Mouse (Mus musculus) neural tube, embryonic 14.5 days (tissue): ENCODE measurements at regions not wholly inside any gene's neighbourhood (a gene's known extent, or its start where the extent isn't known, plus 50 kb on each side); places are given as distances from the start of the nearest gene placed in this dataset.
A peak's percentile ranks its signal among the peaks of the same experiment; 100 is the strongest.

Experiments
- ATAC-seq: fragments of 200-750 bp; cut with Nextera tagmentation; 2 replicates; pipeline ENCODE4 v1.8.0; 2017; ENCODE audit warnings: low read depth, mild to moderate bottlenecking, moderate TSS enrichment, moderate library complexity
- H3K27ac ChIP-seq: fragments of 300-500 bp; sonication (generic); 2 replicates; pipeline ENCODE4 v1.5.1; 2014; ENCODE audit warnings: low read depth, mild to moderate bottlenecking, control low read depth, low read length, moderate library complexity, mixed read lengths
- H3K27me3 ChIP-seq: fragments of 300-500 bp; sonication (generic); 2 replicates; pipeline ENCODE4 v1.6.1; 2014; ENCODE audit warnings: low read length; ENCODE audit not compliant: control insufficient read depth, insufficient read depth
- H3K36me3 ChIP-seq: fragments of 300-500 bp; sonication (generic); 2 replicates; pipeline ENCODE4 v1.6.1; 2014; ENCODE audit warnings: low read length, mixed read lengths; ENCODE audit not compliant: control insufficient read depth, insufficient read depth
- H3K4me1 ChIP-seq: fragments of 300-500 bp; sonication (generic); 2 replicates; pipeline ENCODE4 v1.6.1; 2014; ENCODE audit warnings: low read length; ENCODE audit not compliant: control insufficient read depth, insufficient read depth
- H3K4me2 ChIP-seq: fragments of 300-500 bp; sonication (generic); 2 replicates; pipeline ENCODE4 v1.6.1; 2014; ENCODE audit warnings: mild to moderate bottlenecking, low read depth, low read length, control low read depth
- H3K4me3 ChIP-seq: fragments of 300-500 bp; sonication (generic); 2 replicates; pipeline ENCODE4 v1.5.1; 2014; ENCODE audit warnings: low read depth, low read length, control low read depth, mixed read lengths
- H3K9ac ChIP-seq: fragments of 300-500 bp; sonication (generic); replicated peaks from 2 replicates; pipeline ENCODE4 v1.6.1; 2014; ENCODE audit warnings: low read depth, mild to moderate bottlenecking, control low read depth, low read length, mixed read lengths
- H3K9me3 ChIP-seq: fragments of 300-500 bp; sonication (generic); 2 replicates; pipeline ENCODE4 v1.6.1; 2016; ENCODE audit warnings: low read length; ENCODE audit not compliant: control insufficient read depth
- WGBS: fragments of 180-500 bp; shearing (Covaris S2); extraction: QIAGEN DNeasy Blood & Tissue Kit; methylation state at CpG from one replicate; pipeline ENCODE4 v1.1.7; 2014; 5-methylcytosine and 5-hydroxymethylcytosine counted together

- no peaks in the 10 kb centered on the region for H3K4me1 ChIP-seq
- H3K9me3 ChIP-seq = no peaks in the 10 kb centered on the region
- no peaks in the 10 kb centered on the region for H3K27me3 ChIP-seq
- WGBS = 71% methylated on average over 5 of the region's 5 CpGs
- no peak overlapping the region for H3K4me3 ChIP-seq
- H3K4me2 ChIP-seq = no peak overlapping the region
- ATAC-seq = no peak
- H3K36me3 ChIP-seq = no peaks in the 10 kb centered on the region
- no peak overlapping the region for H3K27ac ChIP-seq
- no peak overlapping the region for H3K9ac ChIP-seq
Measured at GRCm38 (mm10) chr19:36208419-36208818, 88.5 kb upstream of the Ankrd1 start.

- H3K27me3 ChIP-seq = no peaks in the 10 kb centered on the region
- no peak for ATAC-seq
- no peaks in the 10 kb centered on the region for H3K36me3 ChIP-seq
- no peak overlapping the region for H3K4me2 ChIP-seq
- WGBS = 16% methylated on average over 8 of the region's 8 CpGs
- H3K4me3 ChIP-seq = no peak overlapping the region
- 0 out of 2 replicates have a peak, but pooled peaks cover 13% of the 10 kb centered on the region for H3K4me1 ChIP-seq
- no peaks in the 10 kb centered on the region for H3K9me3 ChIP-seq
- no peak overlapping the region for H3K27ac ChIP-seq
- no peak overlapping the region for H3K9ac ChIP-seq
Measured at GRCm38 (mm10) chr19:36213461-36213860, 93.6 kb upstream of the Ankrd1 start.

GRCm38 (mm10) chr19:36214188-36214968, 94.5 kb upstream of the Ankrd1 start:
- no peak overlapping the region for H3K9ac ChIP-seq
- 26% methylated on average over 7 of the region's 7 CpGs for WGBS
- no peaks in the 10 kb centered on the region for H3K27me3 ChIP-seq
- no peaks in the 10 kb centered on the region for H3K36me3 ChIP-seq
- H3K9me3 ChIP-seq = no peaks in the 10 kb centered on the region
- H3K27ac ChIP-seq = no peak overlapping the region
- peak; percentile 69; the same call in 1 of the 2 replicates for ATAC-seq
- no peak overlapping the region for H3K4me2 ChIP-seq
- H3K4me1 ChIP-seq = 0 out of 2 replicates have a peak, but pooled peaks cover 13% of the 10 kb centered on the region
- H3K4me3 ChIP-seq = no peak overlapping the region

GRCm38 (mm10) chr19:36217177-36217576, 97.3 kb upstream of the Ankrd1 start:
- Histone ChIP-seq H3K9ac (no peak overlapping the region), H3K4me1 (0 out of 2 replicates have a peak, but pooled peaks cover 13% of the 10 kb centered on the region), H3K4me2 (no peak overlapping the region), H3K27ac (no peak overlapping the region), H3K27me3 (no peaks in the 10 kb centered on the region), H3K9me3 (no peaks in the 10 kb centered on the region), H3K4me3 (no peak overlapping the region), H3K36me3 (no peaks in the 10 kb centered on the region)
- ATAC-seq = no peak
- 80% methylated on average over 5 of the region's 5 CpGs for WGBS

- Histone ChIP-seq H3K9ac (no peak overlapping the region), H3K27me3 (no peaks in the 10 kb centered on the region), H3K27ac (no peak overlapping the region), H3K4me1 (0 out of 2 replicates have a peak, but pooled peaks cover 13% of the 10 kb centered on the region), H3K4me2 (no peak overlapping the region), H3K9me3 (no peaks in the 10 kb centered on the region), H3K36me3 (no peaks in the 10 kb centered on the region), H3K4me3 (no peak overlapping the region)
- no peak for ATAC-seq
- 69% methylated on average over 5 of the region's 5 CpGs for WGBS
Measured at GRCm38 (mm10) chr19:36217605-36218004, 97.7 kb upstream of the Ankrd1 start.

- Histone ChIP-seq H3K27ac (no peak overlapping the region), H3K27me3 (no peaks in the 10 kb centered on the region), H3K4me2 (no peak overlapping the region), H3K4me3 (no peak overlapping the region), H3K9me3 (no peaks in the 10 kb centered on the region), H3K36me3 (no peaks in the 10 kb centered on the region), H3K4me1 (0 out of 2 replicates have a peak, but pooled peaks cover 10% of the 10 kb centered on the region), H3K9ac (no peak overlapping the region)
- no peak for ATAC-seq
- 95% methylated on average over 5 of the region's 5 CpGs for WGBS
Measured at GRCm38 (mm10) chr19:36218921-36219320, 99.0 kb upstream of the Ankrd1 start.

GRCm38 (mm10) chr19:36221104-36221503, 101.2 kb upstream of the Ankrd1 start:
- ATAC-seq = no peak
- Histone ChIP-seq H3K9me3 (no peaks in the 10 kb centered on the region), H3K4me1 (no peaks in the 10 kb centered on the region), H3K27ac (no peak overlapping the region), H3K4me3 (no peak overlapping the region), H3K27me3 (no peaks in the 10 kb centered on the region), H3K9ac (no peak overlapping the region), H3K36me3 (no peaks in the 10 kb centered on the region), H3K4me2 (no peak overlapping the region)
- WGBS = 88% methylated on average over 2 of the region's 2 CpGs

GRCm38 (mm10) chr19:36221596-36221995, 101.7 kb upstream of the Ankrd1 start:
- Histone ChIP-seq H3K4me1 (no peaks in the 10 kb centered on the region), H3K4me2 (no peak overlapping the region), H3K27me3 (no peaks in the 10 kb centered on the region), H3K36me3 (no peaks in the 10 kb centered on the region), H3K9ac (no peak overlapping the region), H3K27ac (no peak overlapping the region), H3K9me3 (no peaks in the 10 kb centered on the region), H3K4me3 (no peak overlapping the region)
- no peak for ATAC-seq

- Histone ChIP-seq H3K4me3 (no peak overlapping the region), H3K27me3 (no peaks in the 10 kb centered on the region), H3K9ac (no peak overlapping the region), H3K9me3 (no peaks in the 10 kb centered on the region), H3K4me1 (no peaks in the 10 kb centered on the region), H3K36me3 (no peaks in the 10 kb centered on the region), H3K27ac (no peak overlapping the region), H3K4me2 (no peak overlapping the region)
- no peak for ATAC-seq
- 86% methylated on average over 3 of the region's 3 CpGs for WGBS
Measured at GRCm38 (mm10) chr19:36222198-36222597, 102.3 kb upstream of the Ankrd1 start.
